Mouse (Mus musculus) neural tube, embryonic 12.5 days (tissue): ENCODE measurements around the gene Gm20388. TPM values are rescaled to one million over a fixed set of nuclear protein-coding genes. Genes with fewer than 3 reads are reported as not detected.

Experiments
- ATAC-seq: fragments of 200-750 bp; cut with Nextera tagmentation; 2 replicates; pipeline ENCODE4 v1.8.0; 2017; ENCODE audit warnings: low read depth, mild to moderate bottlenecking, moderate TSS enrichment, moderate library complexity; ENCODE audit not compliant: low FRiP score
- H3K27ac ChIP-seq: fragments of 300-500 bp; sonication (generic); 2 replicates; pipeline ENCODE4 v1.5.1; 2016
- H3K27me3 ChIP-seq: fragments of 300-500 bp; sonication (generic); replicated peaks from 2 replicates; pipeline ENCODE4 v1.6.1; 2016; ENCODE audit warnings: mild to moderate bottlenecking
- H3K36me3 ChIP-seq: fragments of 300-500 bp; sonication (generic); 2 replicates; pipeline ENCODE4 v1.6.1; 2016; ENCODE audit warnings: mild to moderate bottlenecking
- H3K4me1 ChIP-seq: fragments of 300-500 bp; sonication (generic); 2 replicates; pipeline ENCODE4 v1.6.1; 2016
- H3K4me2 ChIP-seq: fragments of 300-500 bp; sonication (generic); replicated peaks from 2 replicates; pipeline ENCODE4 v1.6.1; 2016; ENCODE audit warnings: mild to moderate bottlenecking
- H3K4me3 ChIP-seq: fragments of 300-500 bp; sonication (generic); 2 replicates; pipeline ENCODE4 v1.5.1; 2016
- H3K9ac ChIP-seq: fragments of 300-500 bp; sonication (generic); 2 replicates; pipeline ENCODE4 v1.6.1; 2016; ENCODE audit warnings: mild to moderate bottlenecking
- H3K9me3 ChIP-seq: fragments of 300-500 bp; sonication (generic); 2 replicates; pipeline ENCODE4 v1.6.1; 2016; ENCODE audit warnings: mild to moderate bottlenecking
- WGBS: fragments of 180-500 bp; shearing (Covaris S2); methylation state at CpG from one replicate; pipeline ENCODE4 v1.1.7; 2016; 5-methylcytosine and 5-hydroxymethylcytosine counted together
- polyA plus RNA-seq: library from polyadenylated mRNA; unstranded; fragments of >200 nt; fragmentation: Nextera tagmentation; extraction: Ambion mirVana; gene quantifications from 2 replicates; pipeline ENCODE4 v1.2.1, GENCODE M21; 2016

The Gm20388 gene
- polyA plus RNA-seq, 1 experiment from 2014 or later, result not detected

GRCm38 (mm10) chr8:120415474-120415873 is 504.8 kb downstream of the Gm20388 start:
- H3K4me2 ChIP-seq, result no peak overlapping the region
- peaks cover 97% of the 10 kb centered on the region for H3K4me1 ChIP-seq
- peak overlapping the region; percentile 88; the same call in 1 of the 2 replicates for H3K27ac ChIP-seq
- H3K27me3 ChIP-seq, result 0 out of 2 replicates have a peak, but pooled peaks cover 2% of the 10 kb centered on the region
- ATAC-seq, result no peak
- H3K36me3 ChIP-seq, result no peaks in the 10 kb centered on the region
- no peak overlapping the region for H3K4me3 ChIP-seq
- no peaks in the 10 kb centered on the region for H3K9me3 ChIP-seq
- no peak overlapping the region for H3K9ac ChIP-seq
- 48% methylated on average over 9 of the region's 11 CpGs for WGBS

- Histone ChIP-seq H3K9ac (peak overlapping the region; percentile 46), H3K27ac (peak overlapping the region; percentile 88), H3K4me3 (no peak overlapping the region), H3K27me3 (no peaks in the 10 kb centered on the region), H3K4me2 (peak overlapping the region; percentile 47), H3K9me3 (no peaks in the 10 kb centered on the region), H3K36me3 (no peaks in the 10 kb centered on the region), H3K4me1 (peaks cover 97% of the 10 kb centered on the region)
- 42% methylated on average over 8 of the region's 8 CpGs for WGBS
- ATAC-seq, result peak; percentile 39; the same call in 1 of the 2 replicates
Observed at GRCm38 (mm10) chr8:120416173-120416521, 505.5 kb downstream of the Gm20388 start.

- Histone ChIP-seq H3K9me3 (no peaks in the 10 kb centered on the region), H3K4me2 (peak overlapping the region; percentile 47), H3K36me3 (no peaks in the 10 kb centered on the region), H3K27me3 (no peaks in the 10 kb centered on the region), H3K4me3 (no peak overlapping the region), H3K4me1 (peaks cover 97% of the 10 kb centered on the region), H3K27ac (peak overlapping the region; percentile 88), H3K9ac (peak overlapping the region; percentile 46)
- peak; percentile 79 for ATAC-seq
- WGBS, result 3% methylated on average over 33 of the region's 33 CpGs
Observed at GRCm38 (mm10) chr8:120416522-120417394, 506.1 kb downstream of the Gm20388 start.

GRCm38 (mm10) chr8:120418188-120418587 is 507.5 kb downstream of the Gm20388 start:
- peaks cover 97% of the 10 kb centered on the region for H3K4me1 ChIP-seq
- H3K9me3 ChIP-seq, result no peaks in the 10 kb centered on the region
- no peak overlapping the region for H3K9ac ChIP-seq
- no peak overlapping the region for H3K4me3 ChIP-seq
- H3K36me3 ChIP-seq, result no peaks in the 10 kb centered on the region
- ATAC-seq, result no peak
- 81% methylated on average over 5 of the region's 5 CpGs for WGBS
- no peaks in the 10 kb centered on the region for H3K27me3 ChIP-seq
- H3K4me2 ChIP-seq, result no peak overlapping the region
- H3K27ac ChIP-seq, result 0 out of 2 replicates have a peak overlapping the region, but pooled peaks have one; percentile 12

DNA sequence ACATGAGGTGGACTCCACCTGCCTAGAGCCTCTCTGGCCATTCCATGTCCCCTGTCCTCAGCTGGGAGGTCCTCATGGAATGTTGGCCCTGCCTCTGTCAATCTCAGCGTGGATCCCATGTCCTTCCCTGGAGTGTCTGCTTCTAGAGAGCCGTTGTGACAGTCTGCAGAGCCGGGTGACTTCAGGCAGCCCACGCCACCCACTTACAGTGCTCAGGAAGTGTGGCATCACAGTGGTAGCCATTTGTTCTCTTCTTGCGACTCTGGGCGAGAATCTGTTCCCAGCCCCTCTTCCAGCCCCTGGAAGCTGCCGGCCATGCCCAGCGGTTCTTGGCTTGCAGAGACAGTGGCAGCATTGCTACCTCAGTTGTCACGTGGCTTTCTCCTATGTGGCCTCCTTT is 509.0 kb downstream of the Gm20388 start:
- WGBS, result 81% methylated on average over 9 of the region's 9 CpGs
- Histone ChIP-seq H3K27ac (no peak overlapping the region), H3K27me3 (no peaks in the 10 kb centered on the region), H3K4me3 (no peak overlapping the region), H3K9me3 (no peaks in the 10 kb centered on the region), H3K36me3 (no peaks in the 10 kb centered on the region), H3K4me1 (peaks cover 97% of the 10 kb centered on the region), H3K9ac (no peak overlapping the region), H3K4me2 (no peak overlapping the region; the same call in 1 of the 2 replicates)
- no peak for ATAC-seq

DNA sequence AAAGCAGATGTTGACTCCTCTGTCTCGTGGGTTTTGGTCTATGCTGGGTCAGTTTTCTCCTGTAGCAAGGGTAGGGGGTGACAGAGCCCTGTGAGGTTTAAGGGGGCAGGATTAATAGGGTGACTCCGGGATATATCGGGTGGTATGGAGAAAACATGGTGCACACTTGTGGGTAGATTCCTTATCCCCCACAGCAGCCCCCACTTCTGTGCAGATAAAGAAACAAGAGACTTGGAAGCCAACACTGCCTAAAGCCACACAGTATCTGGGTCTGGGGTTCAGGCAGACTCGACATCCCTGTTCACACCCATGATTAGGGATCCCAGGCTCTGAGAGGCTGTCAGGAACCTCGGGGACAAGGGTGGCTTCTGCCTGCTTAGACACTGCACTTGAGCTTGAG is 509.6 kb downstream of the Gm20388 start:
- peaks cover 98% of the 10 kb centered on the region for H3K4me1 ChIP-seq
- no peak overlapping the region for H3K9ac ChIP-seq
- H3K4me3 ChIP-seq, result no peak overlapping the region
- H3K9me3 ChIP-seq, result no peaks in the 10 kb centered on the region
- WGBS, result 77% methylated on average over 5 of the region's 5 CpGs
- no peak for ATAC-seq
- no peaks in the 10 kb centered on the region for H3K27me3 ChIP-seq
- H3K36me3 ChIP-seq, result no peaks in the 10 kb centered on the region
- H3K27ac ChIP-seq, result no peak overlapping the region
- no peak overlapping the region for H3K4me2 ChIP-seq

GRCm38 (mm10) chr8:120421638-120422037 is 511.0 kb downstream of the Gm20388 start:
- Histone ChIP-seq H3K27me3 (no peaks in the 10 kb centered on the region), H3K4me1 (peaks cover 98% of the 10 kb centered on the region), H3K27ac (peak overlapping the region; percentile 72), H3K9ac (peak overlapping the region; percentile 5; the same call in 1 of the 2 replicates), H3K36me3 (no peaks in the 10 kb centered on the region), H3K9me3 (no peaks in the 10 kb centered on the region), H3K4me3 (no peak overlapping the region), H3K4me2 (peak overlapping the region; percentile 34)
- no peak for ATAC-seq
- 4% methylated on average over 9 of the region's 9 CpGs for WGBS

GRCm38 (mm10) chr8:120422236-120422635 is 511.6 kb downstream of the Gm20388 start:
- Histone ChIP-seq H3K27ac (0 out of 2 replicates have a peak overlapping the region, but pooled peaks have one; percentile 72), H3K9ac (no peak overlapping the region), H3K36me3 (no peaks in the 10 kb centered on the region), H3K4me1 (peaks cover 98% of the 10 kb centered on the region), H3K4me3 (no peak overlapping the region), H3K27me3 (no peaks in the 10 kb centered on the region), H3K9me3 (no peaks in the 10 kb centered on the region), H3K4me2 (no peak overlapping the region)
- ATAC-seq, result no peak
- WGBS, result 74% methylated on average over 8 of the region's 8 CpGs

GRCm38 (mm10) chr8:120423576-120423975 is 512.9 kb downstream of the Gm20388 start:
- WGBS, result 34% methylated on average over 7 of the region's 7 CpGs
- H3K27me3 ChIP-seq, result no peaks in the 10 kb centered on the region

DNA sequence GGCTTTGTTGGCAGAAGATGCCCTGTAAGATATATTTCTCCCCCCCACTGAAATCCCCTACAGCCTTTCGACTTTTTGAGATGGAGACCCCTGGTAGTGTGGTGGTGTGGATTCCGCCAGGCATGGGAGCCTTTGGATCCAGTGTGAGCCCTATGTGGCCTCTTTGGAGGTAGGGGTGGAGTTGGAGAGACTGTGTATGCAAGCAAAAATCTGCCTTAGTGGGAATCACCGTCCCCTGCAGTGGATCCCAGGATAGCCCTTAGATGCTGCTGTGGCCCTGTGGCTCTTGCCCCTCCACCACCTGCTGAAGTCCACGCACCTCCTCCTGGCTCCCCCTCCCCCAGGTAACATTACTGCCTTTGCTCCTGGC is 514.2 kb downstream of the Gm20388 start:
- H3K4me3 ChIP-seq, result no peak overlapping the region
- H3K36me3 ChIP-seq, result no peaks in the 10 kb centered on the region
- no peak for ATAC-seq
- H3K27ac ChIP-seq, result peak overlapping the region; percentile 95
- WGBS, result 27% methylated on average over 4 of the region's 4 CpGs
- H3K4me2 ChIP-seq, result peak overlapping the region; percentile 41
- H3K27me3 ChIP-seq, result no peaks in the 10 kb centered on the region
- no peaks in the 10 kb centered on the region for H3K9me3 ChIP-seq
- peaks cover 81% of the 10 kb centered on the region for H3K4me1 ChIP-seq
- H3K9ac ChIP-seq, result peak overlapping the region; percentile 33

More at GRCm38 (mm10) chr8:120423576-120423975, 512.9 kb downstream of the Gm20388 start:
- no peak overlapping the region for H3K4me3 ChIP-seq
- no peak for ATAC-seq
- no peak overlapping the region for H3K9ac ChIP-seq
- no peak overlapping the region for H3K27ac ChIP-seq
- H3K4me1 ChIP-seq, result peaks cover 91% of the 10 kb centered on the region
- H3K4me2 ChIP-seq, result no peak overlapping the region
- H3K9me3 ChIP-seq, result no peaks in the 10 kb centered on the region
- H3K36me3 ChIP-seq, result no peaks in the 10 kb centered on the region

DNA sequence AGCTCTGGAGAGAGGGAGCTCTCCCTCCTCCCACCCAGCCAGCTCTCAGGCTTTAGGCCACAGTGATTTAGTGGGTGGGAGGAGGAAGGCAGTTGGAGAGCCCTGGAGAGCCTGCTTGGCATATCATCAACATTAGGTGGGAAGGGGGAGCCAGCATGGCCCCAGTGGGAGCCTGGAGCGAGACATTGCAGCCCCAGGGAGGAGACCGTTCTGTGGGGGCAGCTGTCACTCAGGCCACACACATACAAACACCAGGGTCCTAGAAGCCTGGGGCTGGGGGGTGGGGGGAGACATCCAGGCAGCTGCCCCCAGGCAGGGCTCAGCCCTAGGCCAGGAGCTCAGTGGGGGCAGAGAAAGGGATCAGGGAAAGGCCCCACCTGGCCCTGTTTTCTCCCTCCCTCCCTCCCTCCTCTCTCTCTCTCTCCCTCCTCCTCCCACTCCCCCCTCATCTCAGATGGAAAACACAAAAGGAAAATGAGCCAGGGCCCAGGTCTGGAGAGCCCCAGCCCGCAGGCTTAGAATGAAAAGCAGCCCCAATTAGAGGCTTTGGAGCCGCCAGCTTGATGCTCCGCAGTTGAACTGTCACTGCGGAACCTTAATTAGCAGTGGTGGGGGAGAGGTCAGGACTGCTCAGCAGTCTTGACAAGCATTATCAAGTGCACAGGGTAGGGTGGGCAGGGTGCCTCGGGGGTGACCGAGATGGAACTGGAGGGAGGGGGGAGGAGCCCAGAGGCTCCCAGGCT is 514.7 kb downstream of the Gm20388 start:
- H3K27ac ChIP-seq, result peak overlapping the region; percentile 95
- no peaks in the 10 kb centered on the region for H3K9me3 ChIP-seq
- peak overlapping the region; percentile 38 for H3K9ac ChIP-seq
- H3K27me3 ChIP-seq, result no peaks in the 10 kb centered on the region
- H3K4me2 ChIP-seq, result peak overlapping the region; percentile 41
- no peaks in the 10 kb centered on the region for H3K36me3 ChIP-seq
- ATAC-seq, result peak; percentile 78
- WGBS, result 3% methylated on average over 8 of the region's 8 CpGs
- H3K4me3 ChIP-seq, result no peak overlapping the region
- H3K4me1 ChIP-seq, result peaks cover 79% of the 10 kb centered on the region

GRCm38 (mm10) chr8:120426105-120426504 is 515.5 kb downstream of the Gm20388 start:
- WGBS, result 56% methylated on average over 1 of the region's 1 CpGs

More at GRCm38 (mm10) chr8:120426105-120426504, 515.5 kb downstream of the Gm20388 start:
- Histone ChIP-seq H3K4me1 (peaks cover 76% of the 10 kb centered on the region), H3K4me3 (no peak overlapping the region), H3K9me3 (no peaks in the 10 kb centered on the region), H3K9ac (peak overlapping the region; percentile 38), H3K27me3 (no peaks in the 10 kb centered on the region), H3K36me3 (no peaks in the 10 kb centered on the region), H3K4me2 (peak overlapping the region; percentile 41), H3K27ac (peak overlapping the region; percentile 95)
- ATAC-seq, result no peak
